Mouse (Mus musculus) heart, postnatal 4 days (tissue): ENCODE measurements around the gene Frmpd4. TPM values are rescaled to one million over a fixed set of nuclear protein-coding genes. Genes with fewer than 3 reads are reported as not detected.

Experiments used
- DNase-seq: peaks from one replicate; pipeline ENCODE4 v3.0.0; 2021
- total RNA-seq, 2 experiments: library from RNA; stranded (reverse); gene quantifications; 2 replicates each; pipeline ENCODE4 v1.2.3; 2021

The Frmpd4 gene
- total RNA-seq, 2 experiments from 2014 or later = not detected

- no peak for DNase-seq
These were observed 453.5 kb downstream of the Frmpd4 start for GRCm38 (mm10) chrX:168123589-168123965.

- DNase-seq = no peak
These were observed 454.0 kb downstream of the Frmpd4 start for GRCm38 (mm10) chrX:168122806-168123588.

GRCm38 (mm10) chrX:168041589-168041988 lies 535.4 kb downstream of the Frmpd4 start:
- DNase-seq = no peak

- DNase-seq = no peak
These were observed 556.4 kb downstream of the Frmpd4 start for GRCm38 (mm10) chrX:168020574-168021145.

- DNase-seq = no peak
These were observed 559.2 kb downstream of the Frmpd4 start for GRCm38 (mm10) chrX:168017792-168018191.

GRCm38 (mm10) chrX:167984835-167985234 lies 592.2 kb downstream of the Frmpd4 start:
- no peak for DNase-seq

- no peak for DNase-seq
These were observed 625.8 kb downstream of the Frmpd4 start for GRCm38 (mm10) chrX:167951207-167951606.

- no peak for DNase-seq
These were observed 667.5 kb downstream of the Frmpd4 start for GRCm38 (mm10) chrX:167909483-167909882.

- DNase-seq = no peak
These were observed 676.0 kb downstream of the Frmpd4 start for GRCm38 (mm10) chrX:167901046-167901445.

GRCm38 (mm10) chrX:167854821-167855220 lies 722.2 kb downstream of the Frmpd4 start:
- no peak for DNase-seq

- DNase-seq = no peak
These were observed 744.5 kb downstream of the Frmpd4 start for GRCm38 (mm10) chrX:167832543-167832942.

GRCm38 (mm10) chrX:167828456-167828855 lies 748.6 kb downstream of the Frmpd4 start:
- no peak for DNase-seq

GRCm38 (mm10) chrX:167817363-167817762 lies 759.7 kb downstream of the Frmpd4 start:
- DNase-seq = peak; percentile 7

- no peak for DNase-seq
These were observed 766.9 kb downstream of the Frmpd4 start for GRCm38 (mm10) chrX:167810120-167810519.

- DNase-seq = no peak
These were observed 768.5 kb downstream of the Frmpd4 start for GRCm38 (mm10) chrX:167808572-167808971.

- DNase-seq = no peak
These were observed 788.3 kb downstream of the Frmpd4 start for GRCm38 (mm10) chrX:167788737-167789136.

- no peak for DNase-seq
These were observed 793.5 kb downstream of the Frmpd4 start for GRCm38 (mm10) chrX:167783526-167783925.

- DNase-seq = peak; percentile 13
These were observed 857.5 kb downstream of the Frmpd4 start for GRCm38 (mm10) chrX:167719564-167719981.

- no peak for DNase-seq
These were observed 857.9 kb downstream of the Frmpd4 start for GRCm38 (mm10) chrX:167719092-167719491.

- no peak for DNase-seq
These were observed 922.1 kb downstream of the Frmpd4 start for GRCm38 (mm10) chrX:167654806-167655495.

GRCm38 (mm10) chrX:167654249-167654648 lies 922.8 kb downstream of the Frmpd4 start:
- DNase-seq = no peak

- no peak for DNase-seq
These were observed 979.3 kb downstream of the Frmpd4 start for GRCm38 (mm10) chrX:167597639-167598217.

GRCm38 (mm10) chrX:167552827-167553226 lies 1024.2 kb downstream of the Frmpd4 start:
- no peak for DNase-seq
